Mouse (Mus musculus): ENCODE results near the gene Bpifb6. TPM values are rescaled to one million over a fixed set of nuclear protein-coding genes. Genes with fewer than 3 reads are reported as not detected.

The Bpifb6 gene
- not detected in 2 replicates for total RNA-seq (2015)
- total RNA-seq (2017): not detected in 2 replicates

DNA sequence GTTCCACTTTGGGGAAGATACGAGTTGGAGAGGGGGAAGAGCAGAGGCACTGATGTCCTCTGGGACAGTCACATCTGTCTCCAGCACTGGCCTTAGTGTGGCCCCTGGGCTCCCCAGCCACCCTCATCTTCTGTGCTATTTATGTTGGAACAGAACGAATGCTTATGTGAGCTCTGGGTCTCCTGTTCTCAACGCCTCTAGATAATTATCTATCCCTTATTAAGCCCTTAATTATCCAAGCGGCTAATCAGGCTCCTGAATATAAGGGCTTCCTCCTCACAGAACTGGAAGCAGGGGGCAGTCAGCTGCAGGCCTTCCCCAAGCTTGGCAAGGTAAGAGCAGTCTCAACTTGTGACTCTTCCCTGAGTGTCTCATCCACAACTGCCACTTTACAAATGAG lies at the start of gene Bpifb6:
Gene Bpifb6 (plus strand): TSS at position 301 of the 400 bp plus-strand sequence.
- ATAC-seq (replicated peaks; ENCODE audit: poor library complexity): no peak

DNA sequence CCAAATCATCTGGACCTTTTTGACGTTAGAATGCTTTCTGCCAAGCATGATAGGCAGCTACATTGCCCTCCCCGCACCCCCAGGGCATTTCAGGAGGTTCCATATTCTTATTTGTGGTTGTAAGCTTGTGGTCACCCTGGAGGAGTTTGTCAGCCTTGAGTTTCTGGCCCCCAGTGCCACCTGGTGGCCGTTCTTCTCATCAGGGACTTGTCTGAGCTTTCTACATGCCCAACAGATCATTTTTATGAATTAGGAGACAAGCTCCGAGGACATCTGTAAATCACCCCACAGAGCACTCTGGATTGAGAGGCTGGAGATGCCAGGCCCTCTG lies 49.2 kb upstream of the Bpifb6 start:
- peak; percentile 82 for ATAC-seq (replicated peaks; ENCODE audit: poor library complexity)

DNA sequence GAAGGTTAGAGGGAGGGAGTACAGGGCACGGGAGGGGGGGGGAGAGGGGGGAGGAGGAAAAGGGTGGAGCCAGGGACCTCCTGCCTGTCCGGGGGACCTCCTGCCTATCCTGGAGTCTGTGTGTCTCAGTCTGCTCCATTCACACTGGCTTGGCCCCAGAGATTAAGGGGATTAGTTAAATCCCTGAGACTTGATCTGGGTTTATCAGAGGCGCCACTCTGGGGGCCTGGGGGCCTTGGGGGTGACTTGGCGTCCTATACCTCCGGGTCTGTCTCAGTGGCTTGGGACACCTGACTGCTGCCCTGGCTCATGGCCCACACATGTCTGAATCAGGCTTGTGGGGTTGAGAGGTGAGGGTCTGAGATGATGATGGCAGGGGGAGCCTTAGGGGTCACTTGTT lies 46.6 kb upstream of the Bpifb6 start:
- ATAC-seq (replicated peaks; ENCODE audit: poor library complexity): no peak

DNA sequence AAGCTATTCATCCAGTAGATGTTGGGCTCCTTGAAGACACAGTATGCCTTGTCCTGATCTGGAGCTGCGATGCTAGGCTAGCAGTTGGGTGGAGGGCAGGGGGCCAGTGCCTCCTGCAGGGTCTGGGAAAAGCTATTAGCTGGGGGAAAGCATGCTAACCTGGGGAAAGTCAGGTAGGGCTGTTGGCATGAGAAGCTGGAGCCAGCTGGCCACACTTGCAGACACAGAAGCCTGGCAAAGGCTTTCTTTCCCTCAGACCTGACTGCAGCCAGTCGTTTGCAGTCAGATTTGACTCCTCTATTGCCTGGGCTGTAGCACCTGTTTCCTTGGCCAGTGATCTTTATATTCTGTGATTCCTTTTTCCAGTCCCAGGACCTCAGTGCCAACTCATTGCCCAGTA lies 40.6 kb upstream of the Bpifb6 start:
- no peak for ATAC-seq (replicated peaks; ENCODE audit: poor library complexity)

DNA sequence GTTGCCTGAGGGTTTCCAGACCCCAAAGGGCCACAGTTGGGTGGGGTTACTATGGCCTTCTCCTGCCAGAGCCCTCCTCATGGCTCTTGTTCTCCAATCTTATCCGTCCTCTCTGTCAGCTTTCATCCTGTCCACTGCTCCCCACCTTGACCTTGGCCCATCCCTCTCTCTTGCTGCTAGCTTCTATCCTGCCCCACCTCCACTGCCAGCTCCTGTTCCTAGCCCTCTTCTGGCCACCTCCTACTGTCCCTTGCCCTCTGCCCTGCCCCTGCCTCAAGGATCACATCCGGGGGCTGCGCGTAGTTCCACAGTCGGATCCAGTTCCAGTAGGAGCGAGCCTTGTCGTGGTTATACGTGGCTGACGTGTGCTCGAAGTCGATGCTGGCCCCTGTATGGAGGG lies 39.9 kb upstream of the Bpifb6 start:
- ATAC-seq (replicated peaks; ENCODE audit: poor library complexity): no peak

DNA sequence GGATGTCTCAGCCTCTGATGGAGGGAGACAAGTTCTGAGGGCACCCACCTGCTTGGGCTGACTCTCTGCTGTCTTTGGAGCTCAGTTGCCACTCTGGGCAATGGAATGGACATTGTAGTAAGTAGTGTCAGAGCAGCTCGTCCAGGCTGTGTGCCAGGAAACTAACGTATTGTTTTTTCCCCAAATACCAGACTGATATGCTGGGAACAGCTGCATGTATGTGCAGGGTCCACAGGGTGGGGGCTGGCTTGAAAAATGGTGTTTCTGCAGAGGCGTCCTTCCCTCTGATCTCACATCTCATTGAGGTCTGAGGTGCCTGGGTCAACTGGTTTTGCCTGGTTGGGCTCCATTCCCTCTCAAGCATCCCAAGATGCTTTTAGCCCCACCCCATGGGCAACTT lies 39.5 kb upstream of the Bpifb6 start:
- no peak for ATAC-seq (replicated peaks; ENCODE audit: poor library complexity)

DNA sequence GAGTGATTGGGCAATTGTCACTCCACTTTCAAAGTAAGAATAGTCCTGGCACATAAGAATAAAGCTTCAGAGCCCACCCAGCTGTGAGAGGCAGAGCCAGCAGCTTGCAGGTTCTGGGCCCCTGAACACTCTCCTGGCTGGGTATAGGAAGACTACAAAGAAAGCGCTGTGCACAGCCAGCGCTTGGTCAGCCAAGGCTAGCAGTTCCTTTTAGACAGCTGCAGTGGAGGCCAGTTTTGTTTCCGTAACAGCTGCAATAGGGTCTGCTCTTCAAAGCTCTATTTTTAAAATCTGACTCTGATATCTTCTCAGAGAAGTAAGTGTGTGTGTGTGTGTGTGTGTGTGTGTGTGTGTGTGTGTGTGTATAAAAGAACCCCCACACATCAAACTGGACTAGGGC lies 38.2 kb upstream of the Bpifb6 start:
- no peak for ATAC-seq (replicated peaks; ENCODE audit: poor library complexity)

DNA sequence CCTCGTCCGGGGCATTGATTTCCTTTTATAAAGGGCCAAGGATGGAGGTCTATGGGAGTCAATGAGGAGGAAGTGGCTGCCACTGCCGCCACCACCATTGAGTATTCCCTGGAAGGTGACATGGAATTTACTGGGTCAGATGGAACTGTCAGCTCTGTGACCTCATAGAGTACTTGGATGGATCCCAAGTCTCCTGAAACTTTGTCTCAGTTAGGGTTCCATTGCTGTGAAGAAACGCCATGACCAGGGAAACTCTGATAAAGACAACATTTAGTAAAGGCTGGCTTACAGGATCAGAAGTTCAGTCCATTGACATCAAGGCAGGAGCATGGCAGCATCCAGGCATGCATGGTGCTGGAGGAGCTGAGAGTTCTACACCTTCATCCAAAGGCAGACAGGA lies 29.2 kb upstream of the Bpifb6 start, which contains the start of gene Sun5:
Gene Sun5 (minus strand): TSS at position 101 of the 400 bp plus-strand sequence.
- ATAC-seq (replicated peaks; ENCODE audit: poor library complexity): no peak

DNA sequence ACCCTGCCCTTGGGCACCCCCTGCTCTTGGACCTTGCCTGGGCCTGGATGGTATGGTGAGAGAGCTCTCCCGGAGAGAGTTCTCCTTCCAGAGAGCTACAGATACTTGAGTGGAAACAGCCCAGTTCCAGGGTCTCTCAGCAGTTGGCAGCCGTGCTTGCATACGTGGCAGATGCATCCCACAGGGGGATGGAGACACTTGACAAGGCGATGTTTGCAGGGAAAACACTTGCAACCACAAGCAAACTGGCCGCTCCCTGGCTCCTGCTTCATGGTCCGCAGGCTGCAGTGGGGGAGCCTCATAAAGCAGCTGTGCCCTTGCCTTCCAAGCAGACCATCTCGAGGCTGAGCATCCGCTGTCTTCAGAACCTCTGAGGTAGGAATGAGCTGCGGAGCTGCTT lies 25.4 kb upstream of the Bpifb6 start, which contains the start of gene Bpifb2:
Gene Bpifb2 (plus strand): TSS at position 301 of the 400 bp plus-strand sequence.
- no peak for ATAC-seq (replicated peaks; ENCODE audit: poor library complexity)

DNA sequence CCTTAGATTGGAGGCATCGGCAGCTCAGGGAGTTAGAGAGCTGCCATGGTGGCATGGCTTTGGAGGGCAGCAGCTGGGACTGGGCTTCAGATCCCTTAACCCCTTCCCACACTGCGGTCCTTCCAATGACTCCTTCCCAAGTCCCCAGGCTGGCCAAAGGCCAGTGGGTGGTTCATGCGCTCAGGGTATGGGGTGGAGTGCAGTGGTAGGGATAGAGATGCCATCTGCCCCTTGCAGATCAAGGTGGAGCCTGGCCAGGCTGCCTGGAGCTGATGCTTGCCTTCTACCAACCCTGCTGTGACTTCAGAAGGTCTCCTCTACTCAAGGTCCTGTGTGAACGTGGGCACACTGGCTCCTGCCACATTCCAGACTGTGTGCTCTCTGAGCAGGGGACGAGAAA lies 1.1 kb upstream of the Bpifb6 start:
- ATAC-seq (replicated peaks; ENCODE audit: poor library complexity): no peak

DNA sequence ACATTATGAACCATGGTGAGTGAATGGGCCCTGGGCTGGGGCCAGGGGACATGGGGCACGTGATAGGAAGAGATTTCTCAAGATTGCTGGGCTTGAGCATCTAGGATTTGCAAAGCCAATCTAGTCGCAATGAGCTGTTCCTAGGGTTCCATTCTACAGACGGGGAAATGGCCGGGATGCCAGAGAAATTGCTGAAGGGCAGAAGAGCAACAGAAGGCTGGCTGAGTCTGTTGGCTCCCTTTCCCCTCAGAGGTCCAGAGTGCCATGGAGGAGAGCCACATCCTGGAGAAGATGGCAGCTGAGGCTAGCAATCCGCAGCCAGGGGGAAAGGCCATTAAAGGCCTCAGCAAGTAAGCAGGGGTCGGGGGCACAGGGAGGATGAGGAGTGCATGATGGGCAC lies 2.5 kb downstream of the Bpifb6 start:
- no peak for ATAC-seq (replicated peaks; ENCODE audit: poor library complexity)

DNA sequence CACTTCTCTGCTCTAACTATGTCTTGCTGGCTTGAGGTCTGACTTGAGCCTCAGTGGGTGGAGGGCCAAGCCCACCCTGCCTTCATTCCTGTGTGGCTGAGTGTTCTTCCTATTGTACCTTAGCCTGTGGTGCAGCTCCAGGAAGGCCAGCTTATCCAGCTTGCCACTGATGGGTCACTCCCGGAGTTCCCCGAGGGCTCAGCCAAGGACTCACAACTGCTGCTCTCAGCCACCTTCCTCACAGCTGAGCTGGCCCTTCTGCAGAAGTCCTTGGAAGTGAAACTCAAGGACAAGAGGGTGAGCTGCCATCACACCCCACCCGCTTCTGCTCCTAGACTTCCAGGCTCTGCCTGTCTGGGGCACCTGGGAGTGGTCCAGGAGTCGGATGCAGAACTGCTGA lies 6.4 kb downstream of the Bpifb6 start:
- no peak for ATAC-seq (replicated peaks; ENCODE audit: poor library complexity)

DNA sequence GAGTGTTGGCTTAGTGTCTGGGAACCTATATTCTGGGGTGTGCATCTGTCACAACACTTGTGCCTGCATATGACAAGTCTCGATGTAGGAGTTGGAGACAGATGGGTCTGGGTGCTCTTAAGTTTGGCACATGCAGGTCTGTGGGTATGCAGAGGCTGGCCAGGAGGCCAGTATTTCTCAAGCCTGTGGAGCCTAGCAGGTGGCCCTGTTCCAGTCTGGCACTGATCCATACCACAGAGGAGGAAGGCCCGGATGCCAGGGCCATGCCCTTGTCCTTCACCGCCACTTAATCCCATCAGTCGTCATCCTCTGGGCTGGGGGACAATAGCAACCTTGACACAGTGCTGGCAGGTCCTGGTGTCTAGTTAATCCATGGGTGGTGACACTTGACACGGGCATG lies 14.0 kb downstream of the Bpifb6 start:
- ATAC-seq (replicated peaks; ENCODE audit: poor library complexity): peak; percentile 34; the same call in 1 of the 2 replicates

DNA sequence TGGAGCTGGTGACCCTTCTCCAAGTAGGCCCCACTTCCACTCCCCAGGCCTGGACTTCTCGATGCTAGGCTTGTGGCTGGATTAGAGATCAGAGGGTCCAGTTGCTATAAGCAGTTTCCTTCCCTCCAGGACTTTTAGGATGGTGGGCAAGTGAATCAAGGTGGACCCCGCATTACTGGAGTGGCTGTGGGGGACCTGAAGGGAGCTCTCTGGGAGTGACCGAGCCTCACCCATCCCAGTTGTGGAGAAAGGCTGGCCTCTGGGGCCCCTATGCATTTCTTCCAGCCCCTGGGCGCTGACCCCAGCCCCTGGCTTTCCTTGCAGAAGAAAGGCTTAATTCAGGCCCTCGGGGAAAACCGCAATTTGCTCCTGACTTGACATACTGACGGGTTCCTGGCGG lies 17.7 kb downstream of the Bpifb6 start, which contains the start of gene Bpifb3:
Gene Bpifb3 (plus strand): TSS at position 301 of the 400 bp plus-strand sequence.
- ATAC-seq (replicated peaks; ENCODE audit: poor library complexity): no peak

DNA sequence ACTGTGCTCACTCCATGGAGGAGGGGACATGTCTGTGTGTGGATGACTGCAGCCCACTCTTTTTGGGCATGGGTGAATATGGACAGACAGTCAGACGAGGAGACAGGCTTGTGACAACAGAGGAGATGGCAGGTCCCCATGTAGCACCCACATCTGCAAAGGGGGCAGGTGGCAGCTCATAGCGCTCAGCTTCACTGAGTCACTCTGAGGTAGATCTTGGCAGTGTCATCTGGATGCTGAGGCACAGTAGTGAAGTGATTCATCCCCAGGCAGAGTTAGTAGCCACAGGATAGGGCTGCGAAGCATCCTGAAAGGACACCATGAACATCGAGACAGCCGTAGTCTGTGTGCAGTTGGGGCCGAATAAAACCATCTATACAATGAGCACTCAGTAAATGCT lies 21.1 kb downstream of the Bpifb6 start:
- ATAC-seq (replicated peaks; ENCODE audit: poor library complexity): no peak

DNA sequence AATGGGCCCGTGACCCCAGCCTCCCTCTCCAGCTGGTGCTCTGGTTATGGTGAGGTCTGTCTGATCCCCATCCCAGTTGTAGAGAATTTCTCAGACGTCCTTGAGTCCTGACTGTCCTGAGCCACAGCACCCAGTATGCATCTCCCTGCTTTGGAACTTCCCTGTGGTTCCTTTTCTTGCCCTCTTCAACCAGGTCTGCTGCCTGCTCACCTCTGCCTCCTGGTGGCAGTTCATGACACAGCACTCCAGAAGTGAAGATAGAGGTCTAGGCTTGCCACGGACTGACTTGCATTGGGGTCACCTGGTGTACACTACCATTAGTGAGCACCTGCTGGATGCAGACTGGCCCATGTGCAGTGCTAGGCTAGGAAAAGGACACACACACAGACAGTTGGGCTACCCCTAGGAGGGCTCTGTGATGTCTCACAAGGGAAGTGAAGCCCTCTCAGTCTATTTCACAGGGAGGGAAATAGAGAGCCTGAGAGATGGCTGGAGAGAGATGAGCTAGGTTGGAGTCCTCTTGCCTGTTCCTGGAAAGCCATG lies 29.8 kb downstream of the Bpifb6 start:
- ATAC-seq (replicated peaks; ENCODE audit: poor library complexity): peak; percentile 93

DNA sequence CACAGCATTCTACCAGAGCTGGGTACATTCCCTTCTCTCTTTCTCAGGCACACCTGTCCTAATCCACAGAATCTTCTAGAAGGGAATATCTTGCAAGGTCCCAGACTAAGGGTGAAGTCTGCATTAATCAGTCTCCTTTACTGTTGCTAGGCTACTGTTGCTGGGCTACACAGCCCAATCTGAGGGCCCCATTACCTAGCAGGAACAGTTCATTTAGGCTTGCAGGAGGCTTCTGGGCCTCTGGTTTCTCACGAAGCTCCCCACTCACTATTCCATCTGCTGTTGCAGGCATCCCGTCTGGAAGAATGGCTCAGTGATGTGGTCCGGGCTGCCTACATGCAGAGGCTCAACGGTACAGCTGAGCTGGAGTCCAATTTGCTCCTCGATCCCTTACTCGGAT lies 30.9 kb downstream of the Bpifb6 start:
- ATAC-seq (replicated peaks; ENCODE audit: poor library complexity): no peak

DNA sequence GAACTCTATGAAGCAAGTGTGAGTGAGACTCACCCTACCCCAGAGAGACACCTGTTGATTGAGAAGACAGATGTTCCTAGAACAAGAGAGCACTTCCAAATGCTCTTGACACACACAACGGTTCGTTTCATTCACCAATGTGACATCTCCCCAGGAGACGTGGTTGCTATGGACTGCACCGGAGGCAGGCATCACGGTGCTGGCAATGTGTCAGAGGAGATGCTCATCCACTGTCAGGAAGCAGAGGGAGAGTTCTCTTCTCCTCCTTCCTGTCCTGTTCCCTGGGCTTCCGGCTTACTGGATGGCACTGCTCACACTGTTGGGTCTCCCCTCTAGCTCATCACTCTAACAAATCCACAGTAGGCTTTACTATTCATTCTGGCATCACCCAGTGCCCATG lies 33.1 kb downstream of the Bpifb6 start:
- no peak for ATAC-seq (replicated peaks; ENCODE audit: poor library complexity)

DNA sequence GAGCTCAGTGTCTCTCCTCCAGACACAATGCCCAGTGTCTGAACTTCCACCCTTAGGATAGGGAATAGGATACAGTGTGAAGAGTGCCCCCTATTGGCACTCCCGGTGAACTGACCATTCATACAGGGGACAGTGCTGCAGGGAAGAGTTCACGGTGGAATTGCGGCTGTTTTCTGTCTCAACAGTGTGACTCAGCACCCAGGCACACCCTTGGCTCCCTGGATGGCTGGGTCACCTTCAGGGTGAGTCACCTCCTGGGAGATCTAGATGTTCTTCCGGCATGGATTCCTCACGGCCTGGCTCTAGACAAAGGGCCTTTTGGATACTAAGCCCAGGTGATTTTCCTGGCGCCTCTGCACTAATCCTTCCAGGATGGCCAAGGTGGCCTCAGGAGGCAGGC lies 35.2 kb downstream of the Bpifb6 start:
- no peak for ATAC-seq (replicated peaks; ENCODE audit: poor library complexity)

DNA sequence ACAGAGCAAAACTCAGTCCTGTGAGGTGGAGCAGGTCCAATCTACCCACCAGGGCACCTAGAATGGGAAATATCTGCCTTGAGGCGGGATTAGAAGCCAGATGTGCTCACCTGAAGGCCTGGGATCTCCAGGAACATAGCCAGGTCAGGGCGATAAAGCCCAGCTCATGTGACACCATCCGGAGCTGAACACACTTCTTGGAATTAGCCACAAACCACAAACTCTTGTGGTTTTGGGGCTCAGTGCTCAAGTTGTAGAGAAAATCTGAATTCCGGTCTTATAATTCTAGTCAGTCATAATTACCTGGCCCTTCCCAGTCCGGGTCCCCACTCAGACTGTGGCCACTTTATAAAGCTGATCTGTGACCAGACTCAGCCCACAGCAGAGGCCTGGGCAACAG lies 37.7 kb downstream of the Bpifb6 start, which contains the start of gene Bpifb4:
Gene Bpifb4 (plus strand): TSS at position 370 of the 400 bp plus-strand sequence.
- ATAC-seq (replicated peaks; ENCODE audit: poor library complexity): 0 out of 2 replicates have a peak, but pooled peaks have one; percentile 23

DNA sequence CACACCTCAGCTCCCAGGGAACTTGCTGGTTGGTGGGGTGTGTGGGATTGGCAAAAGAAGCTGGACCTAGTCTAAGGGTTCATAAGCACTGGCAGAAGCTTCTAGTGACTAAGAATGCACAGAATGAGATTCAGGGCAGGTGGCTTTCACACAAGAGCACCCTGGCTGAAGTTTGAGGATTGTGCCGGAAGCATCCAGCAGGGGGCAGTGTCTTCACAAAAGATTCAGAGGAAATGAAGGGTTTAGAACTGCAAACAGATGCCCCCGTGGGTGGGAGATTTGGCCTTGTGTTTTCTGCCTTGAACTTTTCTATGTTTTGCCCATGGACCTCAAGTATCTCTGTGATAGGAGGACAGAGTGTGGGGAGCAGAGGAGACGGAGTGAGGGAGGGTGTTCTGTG lies 43.3 kb downstream of the Bpifb6 start:
- peak; percentile 58 for ATAC-seq (replicated peaks; ENCODE audit: poor library complexity)

DNA sequence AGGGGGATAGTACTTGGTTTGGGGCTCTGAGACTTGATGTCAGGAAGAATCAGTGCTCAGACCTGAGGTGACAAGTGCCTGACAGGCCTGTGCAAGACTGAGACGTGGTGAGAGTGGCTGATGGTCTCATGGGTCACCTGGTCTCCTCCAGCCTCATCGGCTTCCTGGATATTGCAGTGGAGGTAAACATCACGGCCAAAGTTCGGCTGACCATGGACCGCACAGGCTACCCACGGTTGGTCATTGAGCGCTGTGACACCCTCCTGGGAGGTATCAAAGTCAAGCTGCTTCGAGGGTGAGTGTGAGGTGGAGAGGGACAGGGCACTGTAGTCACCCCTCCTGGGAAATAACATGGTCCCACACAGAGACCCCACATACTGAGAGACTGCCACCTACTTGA lies 44.4 kb downstream of the Bpifb6 start:
- no peak for ATAC-seq (replicated peaks; ENCODE audit: poor library complexity)

DNA sequence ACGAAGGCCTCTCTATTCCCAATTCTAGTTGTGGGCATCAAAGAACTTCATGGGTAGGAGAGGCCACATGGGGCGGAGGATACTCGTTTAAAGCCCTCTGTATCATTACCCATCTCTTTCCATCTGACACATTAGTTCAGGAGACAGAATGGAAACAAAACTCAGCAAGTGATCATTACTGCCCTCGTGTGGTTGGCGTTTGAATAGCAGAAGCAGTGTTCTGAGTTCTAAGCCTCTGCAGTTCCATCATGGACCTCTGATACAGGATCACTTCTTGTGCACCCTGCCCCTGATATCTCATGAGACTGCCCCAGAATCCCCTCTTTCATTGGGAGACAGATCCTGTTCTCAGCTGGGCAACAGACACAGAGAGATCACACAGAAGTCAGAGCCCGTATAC lies 52.7 kb downstream of the Bpifb6 start:
- peak; percentile 83 for ATAC-seq (replicated peaks; ENCODE audit: poor library complexity)
